Mouse (Mus musculus) lung, postnatal 0 days (tissue): ENCODE data around the gene Slc8a3.

Experiments
- CTCF ChIP-seq: IDR thresholded peaks from 2 replicates; pipeline ENCODE4 v1.5.1; 2016; ENCODE audit warnings: antibody characterized with exemption, mild to moderate bottlenecking
- EP300 ChIP-seq: IDR thresholded peaks from 2 replicates; pipeline ENCODE4 v1.6.1; 2016; ENCODE audit warnings: antibody characterized with exemption, mild to moderate bottlenecking, control low read depth

DNA sequence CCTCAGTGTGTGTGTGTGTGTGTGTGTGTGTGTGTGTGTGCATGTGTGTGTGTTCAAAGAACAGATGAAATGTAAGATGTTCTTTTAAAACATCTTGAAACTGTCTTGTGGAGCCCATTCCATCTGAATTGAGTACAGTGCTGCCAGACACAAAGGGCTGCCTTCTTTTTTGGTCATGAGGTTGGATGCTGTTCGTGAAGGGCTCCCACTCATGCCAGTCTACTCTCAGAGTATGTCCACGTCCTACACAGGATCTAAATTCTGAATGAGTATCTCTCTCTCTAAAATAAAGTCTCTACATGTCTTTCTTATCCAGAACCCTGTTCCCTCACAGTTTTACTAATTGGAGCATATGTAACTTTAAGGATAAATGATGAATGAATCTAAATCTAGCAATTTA, 124.4 kb downstream of the Slc8a3 start:
- TF ChIP-seq CTCF, result no peak
- no peak for TF ChIP-seq EP300
